Mouse (Mus musculus) stomach, postnatal 0 days (tissue): ENCODE measurements around the gene Ak6. TPM values are rescaled to one million over a fixed set of nuclear protein-coding genes. Genes with fewer than 3 reads are reported as not detected.

Experiments
- ATAC-seq: fragments of 200-750 bp; cut with Nextera tagmentation; 2 replicates; pipeline ENCODE4 v1.8.0; 2017; ENCODE audit not compliant: low FRiP score, low TSS enrichment
- DNase-seq: peaks from one replicate; pipeline ENCODE4 v3.0.0-alpha.2; 2016; ENCODE audit warnings: low spot score
- H3K27ac ChIP-seq: fragments of 300-500 bp; sonication (generic); replicated peaks from 2 replicates; pipeline ENCODE4 v1.5.1; 2014; ENCODE audit warnings: mild to moderate bottlenecking, control low read depth
- H3K27me3 ChIP-seq: fragments of 300-500 bp; sonication (generic); 2 replicates; pipeline ENCODE4 v1.6.1; 2014; ENCODE audit warnings: low read length; ENCODE audit not compliant: control insufficient read depth, insufficient read depth
- H3K36me3 ChIP-seq: fragments of 300-500 bp; sonication (generic); 2 replicates; pipeline ENCODE4 v1.6.1; 2014; ENCODE audit warnings: low read length, mixed read lengths; ENCODE audit not compliant: control insufficient read depth, insufficient read depth
- H3K4me1 ChIP-seq: fragments of 300-500 bp; sonication (generic); replicated peaks from 2 replicates; pipeline ENCODE4 v1.6.1; 2014; ENCODE audit warnings: antibody characterized with exemption; ENCODE audit not compliant: control insufficient read depth, insufficient read depth
- H3K4me2 ChIP-seq: fragments of 300-500 bp; sonication (generic); replicated peaks from 2 replicates; pipeline ENCODE4 v1.6.1; 2014; ENCODE audit warnings: low read depth, mild to moderate bottlenecking, control low read depth, moderate library complexity
- H3K4me3 ChIP-seq: fragments of 300-500 bp; sonication (generic); 2 replicates; pipeline ENCODE4 v1.5.1; 2014; ENCODE audit warnings: low read depth, low read length, control low read depth
- H3K9ac ChIP-seq: fragments of 300-500 bp; sonication (generic); 2 replicates; pipeline ENCODE4 v1.6.1; 2014; ENCODE audit warnings: mild to moderate bottlenecking, low read length, control low read depth, mixed read lengths
- H3K9me3 ChIP-seq: fragments of 300-500 bp; sonication (generic); 2 replicates; pipeline ENCODE4 v1.6.1; 2016; ENCODE audit warnings: low read length; ENCODE audit not compliant: control insufficient read depth
- CTCF ChIP-seq: IDR thresholded peaks from 2 replicates; pipeline ENCODE4 v1.5.1; 2016; ENCODE audit warnings: antibody characterized with exemption, low read depth, mild to moderate bottlenecking, moderate library complexity
- EP300 ChIP-seq: optimal IDR thresholded peaks from 2 replicates; pipeline ENCODE3; 2016; ENCODE audit warnings: antibody characterized with exemption
- WGBS: fragments of 180-500 bp; shearing (Covaris S2); extraction: QIAGEN DNeasy Blood & Tissue Kit; methylation state at CpG from one replicate; pipeline ENCODE4 v1.1.7; 2014; 5-methylcytosine and 5-hydroxymethylcytosine counted together
- polyA plus RNA-seq: library from polyadenylated mRNA; unstranded; fragments of >200 nt; fragmentation: Nextera tagmentation; extraction: Ambion mirVana; gene quantifications from 2 replicates; pipeline ENCODE4 v1.2.1, GENCODE M21; 2015

Gene Ak6
- polyA plus RNA-seq, 1 experiment from 2014 or later: 164 TPM

GRCm38 (mm10) chr13:100698866-100699265 is 48.1 kb downstream of the Ak6 start:
- no peak for DNase-seq
- Histone ChIP-seq H3K36me3 (peaks cover 15% of the 10 kb centered on the region), H3K4me2 (no peak overlapping the region), H3K27ac (no peak overlapping the region), H3K4me3 (no peak overlapping the region), H3K27me3 (no peaks in the 10 kb centered on the region), H3K9ac (no peak overlapping the region), H3K4me1 (no peaks in the 10 kb centered on the region), H3K9me3 (no peaks in the 10 kb centered on the region)
- no peak for TF ChIP-seq CTCF
- no peak for TF ChIP-seq EP300
- ATAC-seq: no peak
- 92% methylated on average over 10 of the region's 10 CpGs for WGBS

GRCm38 (mm10) chr13:100703468-100703867 is 52.7 kb downstream of the Ak6 start:
- Histone ChIP-seq H3K4me1 (no peaks in the 10 kb centered on the region), H3K4me3 (no peak overlapping the region), H3K27me3 (no peaks in the 10 kb centered on the region), H3K4me2 (no peak overlapping the region), H3K9ac (no peak overlapping the region), H3K27ac (no peak overlapping the region), H3K9me3 (no peaks in the 10 kb centered on the region), H3K36me3 (peaks cover 20% of the 10 kb centered on the region)
- WGBS: 91% methylated on average over 2 of the region's 2 CpGs
- DNase-seq (no peak), ATAC-seq (no peak)
- TF ChIP-seq EP300: no peak

- Histone ChIP-seq H3K36me3 (peaks cover 31% of the 10 kb centered on the region), H3K9me3 (no peaks in the 10 kb centered on the region), H3K9ac (no peak overlapping the region), H3K27ac (no peak overlapping the region), H3K27me3 (no peaks in the 10 kb centered on the region), H3K4me2 (no peak overlapping the region), H3K4me1 (no peaks in the 10 kb centered on the region), H3K4me3 (no peak overlapping the region)
- no peak for DNase-seq
- no peak for ATAC-seq
- TF ChIP-seq CTCF (no peak), EP300 (no peak)
- 95% methylated on average over 7 of the region's 7 CpGs for WGBS
These were observed 55.4 kb downstream of the Ak6 start for GRCm38 (mm10) chr13:100706206-100706605.

- no peak overlapping the region for H3K4me2 ChIP-seq
- H3K27me3 ChIP-seq: no peaks in the 10 kb centered on the region
- no peak for TF ChIP-seq EP300
- TF ChIP-seq CTCF: no peak
- no peak overlapping the region for H3K27ac ChIP-seq
- H3K4me1 ChIP-seq: no peaks in the 10 kb centered on the region
- H3K9ac ChIP-seq: no peak overlapping the region
- no peak overlapping the region for H3K4me3 ChIP-seq
- H3K36me3 ChIP-seq: peaks cover 17% of the 10 kb centered on the region
- 88% methylated on average over 6 of the region's 6 CpGs for WGBS
- ATAC-seq (no peak), DNase-seq (no peak)
- no peaks in the 10 kb centered on the region for H3K9me3 ChIP-seq
These were observed 64.7 kb downstream of the Ak6 start for GRCm38 (mm10) chr13:100715467-100715866.

Other genes with a start within 250 kb of the Ak6 start
- gene Naip1, start 198.1 kb upstream of the Ak6 start, polyA plus RNA-seq: 0.06 and 0.10 TPM in 2 replicates
- 25.3 and 25.7 TPM in 2 replicates for gene Gtf2h2, start 158.4 kb upstream of the Ak6 start, polyA plus RNA-seq
- 65.7 and 66.0 TPM in 2 replicates for gene Ocln, start 98.3 kb upstream of the Ak6 start, polyA plus RNA-seq
- gene Marveld2, start 34.0 kb upstream of the Ak6 start, polyA plus RNA-seq: 11.3 and 11.5 TPM in 2 replicates
- gene Rad17, start 72 bp downstream of the Ak6 start, polyA plus RNA-seq: 11.7 and 13.0 TPM in 2 replicates
- gene Taf9, start 600 bp downstream of the Ak6 start, polyA plus RNA-seq: 9.6 and 10.9 TPM in 2 replicates
- gene Ccdc125, start 18.7 kb downstream of the Ak6 start, polyA plus RNA-seq: 4.9 and 5.1 TPM in 2 replicates
- gene Cdk7, start 80.0 kb downstream of the Ak6 start, polyA plus RNA-seq: 50.9 and 52.8 TPM in 2 replicates
- gene Mrps36, start 93.7 kb downstream of the Ak6 start, polyA plus RNA-seq: 147 and 162 TPM in 2 replicates
- gene Cenph, start 124.9 kb downstream of the Ak6 start, polyA plus RNA-seq: 10.3 and 11.5 TPM in 2 replicates
- 34.5 and 47.0 TPM in 2 replicates for gene Ccnb1, start 135.6 kb downstream of the Ak6 start, polyA plus RNA-seq
- gene Slc30a5, start 182.4 kb downstream of the Ak6 start, polyA plus RNA-seq: 37.0 and 38.3 TPM in 2 replicates